Mouse (Mus musculus) limb, embryonic 14.5 days (tissue): ENCODE results near the gene Cramp1l. TPM values are rescaled to one million over a fixed set of nuclear protein-coding genes. Genes with fewer than 3 reads are reported as not detected.
A peak's percentile ranks its signal among the peaks of the same experiment; 100 is the strongest.

ENCODE experiments used
- ATAC-seq: fragments of 200-750 bp; cut with Nextera tagmentation; 2 replicates; pipeline ENCODE4 v1.8.0; 2017; ENCODE audit warnings: low read depth, moderate number of reproducible peaks, moderate TSS enrichment; ENCODE audit not compliant: low FRiP score
- DNase-seq: peaks from one replicate; pipeline ENCODE4 v3.0.0-alpha.2; 2015; ENCODE audit warnings: low spot score
- H3K27ac ChIP-seq: fragments of 300-500 bp; sonication (generic); replicated peaks from 2 replicates; pipeline ENCODE4 v1.5.1; 2014; ENCODE audit warnings: low read depth, mild to moderate bottlenecking, low read length, moderate library complexity, mixed read lengths
- H3K27me3 ChIP-seq: fragments of 300-500 bp; sonication (generic); 2 replicates; pipeline ENCODE4 v1.6.1; 2014; ENCODE audit warnings: low read length, mixed read lengths; ENCODE audit not compliant: control insufficient read depth, insufficient read depth
- H3K36me3 ChIP-seq: fragments of 300-500 bp; sonication (generic); 2 replicates; pipeline ENCODE4 v1.6.1; 2014; ENCODE audit warnings: mild to moderate bottlenecking, low read length, moderate library complexity, mixed read lengths; ENCODE audit not compliant: control insufficient read depth, insufficient read depth
- H3K4me1 ChIP-seq: fragments of 300-500 bp; sonication (generic); 2 replicates; pipeline ENCODE4 v1.6.1; 2014; ENCODE audit warnings: antibody characterized with exemption, low read length, mixed read lengths; ENCODE audit not compliant: control insufficient read depth, insufficient read depth
- H3K4me2 ChIP-seq: fragments of 300-500 bp; sonication (generic); replicated peaks from 2 replicates; pipeline ENCODE4 v1.6.1; 2014; ENCODE audit warnings: low read depth, mild to moderate bottlenecking, low read length, moderate library complexity; ENCODE audit not compliant: severe bottlenecking
- H3K4me3 ChIP-seq: fragments of 300-500 bp; sonication (generic); replicated peaks from 2 replicates; pipeline ENCODE4 v1.5.1; 2014; ENCODE audit warnings: low read length
- H3K9ac ChIP-seq: fragments of 300-500 bp; sonication (generic); 2 replicates; pipeline ENCODE4 v1.6.1; 2014; ENCODE audit warnings: mild to moderate bottlenecking, low read depth, low read length, moderate library complexity; ENCODE audit not compliant: severe bottlenecking
- H3K9me3 ChIP-seq: fragments of 300-500 bp; sonication (generic); 2 replicates; pipeline ENCODE4 v1.6.1; 2016; ENCODE audit warnings: low read length; ENCODE audit not compliant: control insufficient read depth
- POLR2A ChIP-seq: fragments of 200-500 bp; IDR thresholded peaks from 2 replicates; pipeline ENCODE4 v1.8.0; 2012; ENCODE audit warnings: inconsistent platforms, mild to moderate bottlenecking, moderate library complexity, borderline replicate concordance; ENCODE audit not compliant: insufficient read depth, insufficient read length; ENCODE audit errors: extremely low read depth
- WGBS: fragments of 180-500 bp; shearing (Covaris S2); extraction: QIAGEN DNeasy Blood & Tissue Kit; methylation state at CpG from one replicate; pipeline ENCODE4 v1.1.7; 2014; 5-methylcytosine and 5-hydroxymethylcytosine counted together
- polyA plus RNA-seq, 2 experiments: library from polyadenylated mRNA; depleted of rRNA in 1 of 2; stranded (reverse) in 1 of 2; unstranded in 1 of 2; fragments of >200 nt; fragmentation: Nextera tagmentation in 1 of 2; extraction: Ambion mirVana in 1 of 2; gene quantifications; 2 replicates each; pipeline versions ENCODE4 v1.2.1 to v1.2.3; 2012 to 2014

Gene Cramp1l
- polyA plus RNA-seq, 2 experiments: 8.1 to 33.5 TPM

GRCm38 (mm10) chr17:24937266-24937665 lies 78.3 kb downstream of the Cramp1l start:
- Histone ChIP-seq H3K27me3 (no peaks in the 10 kb centered on the region), H3K9me3 (no peaks in the 10 kb centered on the region), H3K4me3 (peak overlapping the region; percentile 90), H3K4me2 (peak overlapping the region; percentile 54), H3K36me3 (peaks cover 6% of the 10 kb centered on the region; the same call in 1 of the 2 replicates), H3K9ac (peak overlapping the region; percentile 86), H3K27ac (peak overlapping the region; percentile 55), H3K4me1 (peaks cover 13% of the 10 kb centered on the region)
- 43% methylated on average over 6 of the region's 6 CpGs for WGBS
- no peak for TF ChIP-seq POLR2A
- ATAC-seq (peak; percentile 3; the same call in 1 of the 2 replicates), DNase-seq (no peak)

- H3K4me1 ChIP-seq: peaks cover 13% of the 10 kb centered on the region
- peak within 1 kb of the TSS; percentile 54 for H3K4me2 ChIP-seq
- 2% methylated on average over 68 of the region's 78 CpGs for WGBS
- no peaks in the 10 kb centered on the region for H3K27me3 ChIP-seq
- peaks cover 6% of the 10 kb centered on the region; the same call in 1 of the 2 replicates for H3K36me3 ChIP-seq
- no peaks in the 10 kb centered on the region for H3K9me3 ChIP-seq
- peak within 1 kb of the TSS; percentile 86 for H3K9ac ChIP-seq
- DNase-seq: peak; percentile 93
- peak within 1 kb of the TSS; percentile 55 for H3K27ac ChIP-seq
- peak; percentile 71; the same call in 1 of the 2 replicates for TF ChIP-seq POLR2A
- peak; percentile 97 for ATAC-seq
- H3K4me3 ChIP-seq: peak within 1 kb of the TSS; percentile 90
Measured at GRCm38 (mm10) chr17:24936259-24937237, 79.0 kb downstream of the Cramp1l start, which contains the start of gene Mapk8ip3. Gene Mapk8ip3 (minus strand): TSS chr17:24936977.

GRCm38 (mm10) chr17:24935666-24936065 lies 79.9 kb downstream of the Cramp1l start:
- H3K27ac ChIP-seq: no peak overlapping the region
- ATAC-seq (no peak), DNase-seq (no peak)
- TF ChIP-seq POLR2A: no peak
- peak overlapping the region; percentile 54 for H3K4me2 ChIP-seq
- H3K36me3 ChIP-seq: peaks cover 6% of the 10 kb centered on the region; the same call in 1 of the 2 replicates
- peaks cover 13% of the 10 kb centered on the region for H3K4me1 ChIP-seq
- peak overlapping the region; percentile 90 for H3K4me3 ChIP-seq
- H3K27me3 ChIP-seq: no peaks in the 10 kb centered on the region
- H3K9ac ChIP-seq: peak overlapping the region; percentile 86
- H3K9me3 ChIP-seq: no peaks in the 10 kb centered on the region

- ATAC-seq (no peak), DNase-seq (no peak)
- no peak for TF ChIP-seq POLR2A
- H3K9me3 ChIP-seq: no peaks in the 10 kb centered on the region
- peaks cover 6% of the 10 kb centered on the region; the same call in 1 of the 2 replicates for H3K36me3 ChIP-seq
- peak overlapping the region; percentile 86 for H3K9ac ChIP-seq
- no peak overlapping the region for H3K27ac ChIP-seq
- H3K4me2 ChIP-seq: peak overlapping the region; percentile 54
- H3K27me3 ChIP-seq: no peaks in the 10 kb centered on the region
- WGBS: 84% methylated on average over 4 of the region's 4 CpGs
- H3K4me3 ChIP-seq: peak overlapping the region; percentile 90
- peaks cover 13% of the 10 kb centered on the region for H3K4me1 ChIP-seq
Measured at GRCm38 (mm10) chr17:24934926-24935325, 80.7 kb downstream of the Cramp1l start.

GRCm38 (mm10) chr17:24933163-24933562 lies 82.4 kb downstream of the Cramp1l start:
- Histone ChIP-seq H3K4me2 (no peak overlapping the region), H3K27ac (no peak overlapping the region), H3K9me3 (no peaks in the 10 kb centered on the region), H3K4me1 (peaks cover 13% of the 10 kb centered on the region), H3K27me3 (no peaks in the 10 kb centered on the region), H3K36me3 (peaks cover 8% of the 10 kb centered on the region; the same call in 1 of the 2 replicates), H3K4me3 (no peak overlapping the region), H3K9ac (no peak overlapping the region)
- ATAC-seq (no peak), DNase-seq (no peak)
- TF ChIP-seq POLR2A: no peak
- 79% methylated on average over 4 of the region's 4 CpGs for WGBS
